Mouse (Mus musculus): ENCODE results near the gene Clybl.

The Clybl gene

GRCm38 (mm10) chr14:122300261-122300660 is 118.8 kb downstream of the Clybl start:
- no peak for DNase-seq (ENCODE audit: low spot score in 2 of 2)

- no peak for DNase-seq (ENCODE audit: low spot score in 2 of 2)
Measured at GRCm38 (mm10) chr14:122303821-122304220, 122.3 kb downstream of the Clybl start.

- DNase-seq (ENCODE audit: low spot score in 2 of 2) = no peak
Measured at GRCm38 (mm10) chr14:122305132-122305531, 123.6 kb downstream of the Clybl start.

GRCm38 (mm10) chr14:122312415-122312814 is 130.9 kb downstream of the Clybl start:
- no peak for DNase-seq (ENCODE audit: low spot score in 2 of 2)

- no peak for DNase-seq (ENCODE audit: low spot score in 2 of 2)
Measured at GRCm38 (mm10) chr14:122313328-122313727, 131.8 kb downstream of the Clybl start.

- DNase-seq (ENCODE audit: low spot score in 2 of 2) = no peak
Measured at GRCm38 (mm10) chr14:122315743-122316142, 134.2 kb downstream of the Clybl start.

GRCm38 (mm10) chr14:122322136-122322535 is 140.6 kb downstream of the Clybl start:
- DNase-seq (ENCODE audit: low spot score in 2 of 2) = no peak

GRCm38 (mm10) chr14:122323838-122324458 is 142.4 kb downstream of the Clybl start:
- no peak for DNase-seq (ENCODE audit: low spot score in 2 of 2)

GRCm38 (mm10) chr14:122330136-122330535 is 148.6 kb downstream of the Clybl start:
- DNase-seq (ENCODE audit: low spot score in 2 of 2) = no peak

- DNase-seq (ENCODE audit: low spot score in 2 of 2) = no peak
Measured at GRCm38 (mm10) chr14:122330716-122331115, 149.2 kb downstream of the Clybl start.

- no peak for DNase-seq (ENCODE audit: low spot score in 2 of 2)
Measured at GRCm38 (mm10) chr14:122331635-122332460, 150.3 kb downstream of the Clybl start.

GRCm38 (mm10) chr14:122336957-122337356 is 155.5 kb downstream of the Clybl start:
- no peak for DNase-seq (ENCODE audit: low spot score in 2 of 2)

GRCm38 (mm10) chr14:122338784-122339183 is 157.3 kb downstream of the Clybl start:
- DNase-seq (ENCODE audit: low spot score in 2 of 2) = no peak

- DNase-seq (ENCODE audit: low spot score in 2 of 2) = no peak
Measured at GRCm38 (mm10) chr14:122340141-122340540, 158.6 kb downstream of the Clybl start.

- no peak for DNase-seq (ENCODE audit: low spot score in 2 of 2)
Measured at GRCm38 (mm10) chr14:122341591-122342360, 160.3 kb downstream of the Clybl start.

- no peak for DNase-seq (ENCODE audit: low spot score in 2 of 2)
Measured at GRCm38 (mm10) chr14:122344272-122345224, 163.0 kb downstream of the Clybl start.

GRCm38 (mm10) chr14:122348069-122348468 is 166.6 kb downstream of the Clybl start:
- no peak for DNase-seq (ENCODE audit: low spot score in 2 of 2)

- no peak for DNase-seq (ENCODE audit: low spot score in 2 of 2)
Measured at GRCm38 (mm10) chr14:122349326-122349725, 167.8 kb downstream of the Clybl start.

GRCm38 (mm10) chr14:122349761-122350160 is 168.3 kb downstream of the Clybl start:
- no peak for DNase-seq (ENCODE audit: low spot score in 2 of 2)

GRCm38 (mm10) chr14:122350766-122351165 is 169.3 kb downstream of the Clybl start:
- no peak for DNase-seq (ENCODE audit: low spot score in 2 of 2)

GRCm38 (mm10) chr14:122357316-122357715 is 175.8 kb downstream of the Clybl start:
- no peak for DNase-seq (ENCODE audit: low spot score in 2 of 2)
